Mouse (Mus musculus) ES-E14 (cell line): ENCODE data around the gene Lrmp. TPM values are rescaled to one million over a fixed set of nuclear protein-coding genes. Genes with fewer than 3 reads are reported as not detected.
A peak's percentile ranks its signal among the peaks of the same experiment; 100 is the strongest.

Experiments
- DNase-seq: peaks from one replicate; pipeline ENCODE4 v3.0.0-alpha.2; 2013; ENCODE audit warnings: low read depth, low spot score
- H3K27ac ChIP-seq: 2 replicates; pipeline ENCODE4 v1.5.1; 2012; ENCODE audit warnings: low read depth, mild to moderate bottlenecking, low read length, moderate library complexity, mixed read lengths; ENCODE audit not compliant: poor library complexity, insufficient read depth, severe bottlenecking
- H3K36me3 ChIP-seq: 2 replicates; pipeline ENCODE4 v1.6.1; 2012; ENCODE audit warnings: mild to moderate bottlenecking, low read length, moderate library complexity, mixed read lengths; ENCODE audit not compliant: control insufficient read depth, poor library complexity, insufficient read depth, severe bottlenecking
- H3K4me1 ChIP-seq, 2 experiments: fragments of 150-350 bp in 1 of 2; sonication (generic) in 1 of 2; 2 replicates each; pipeline ENCODE4 v1.6.1; 2012; ENCODE audit warnings: low read length in 2 of 2, mild to moderate bottlenecking in 1 of 2, mixed read lengths in 1 of 2; ENCODE audit not compliant: control insufficient read depth in 2 of 2, insufficient read depth in 2 of 2, poor library complexity in 1 of 2
- H3K4me3 ChIP-seq, 2 experiments: fragments of 150-350 bp in 1 of 2; sonication (generic) in 1 of 2; 2 replicates each; pipeline ENCODE4 v1.5.1; 2012; ENCODE audit warnings: low read length in 2 of 2, low read depth in 1 of 2, mild to moderate bottlenecking in 1 of 2, mixed read lengths in 1 of 2; ENCODE audit not compliant: insufficient read depth in 1 of 2, poor library complexity in 1 of 2, severe bottlenecking in 1 of 2
- H3K9ac ChIP-seq: 2 replicates; pipeline ENCODE4 v1.6.1; 2012; ENCODE audit warnings: low read depth, mild to moderate bottlenecking, low read length, mixed read lengths; ENCODE audit not compliant: poor library complexity, insufficient read depth, severe bottlenecking
- H3K9me3 ChIP-seq: fragments of 150-350 bp; sonication (generic); 2 replicates; pipeline ENCODE4 v1.6.1; 2012; ENCODE audit warnings: low read depth, mild to moderate bottlenecking, low read length; ENCODE audit not compliant: control insufficient read depth, insufficient read depth
- CHD2 ChIP-seq: IDR thresholded peaks from 2 replicates; pipeline ENCODE4 v1.6.1; 2014; ENCODE audit warnings: mild to moderate bottlenecking, low read depth, low read length, inconsistent platforms
- HCFC1 ChIP-seq: IDR thresholded peaks from 2 replicates; pipeline ENCODE4 v1.6.1; 2012; ENCODE audit warnings: low read length, inconsistent platforms, borderline replicate concordance; ENCODE audit not compliant: insufficient read depth
- MAFK ChIP-seq: IDR thresholded peaks from 2 replicates; pipeline ENCODE4 v1.6.1; 2014; ENCODE audit warnings: mild to moderate bottlenecking, low read depth, low read length, inconsistent platforms; ENCODE audit not compliant: insufficient read depth
- ZC3H11A ChIP-seq: IDR thresholded peaks from 2 replicates; pipeline ENCODE4 v1.6.1; 2012; ENCODE audit warnings: low read depth, mild to moderate bottlenecking, inconsistent platforms, low read length, borderline replicate concordance
- ZNF384 ChIP-seq: IDR thresholded peaks from 2 replicates; pipeline ENCODE4 v1.6.1; 2012; ENCODE audit warnings: low read depth, low read length, inconsistent platforms
- in situ Hi-C, 2 experiments: fragments of 600-800 bp; cut with MboI; formaldehyde crosslinking; loops; one replicate each; pipeline ENCODE4 v1.15.1; 2025; ENCODE audit warnings: low sequenced_read_pairs in 2 of 2, inconsistent platforms in 1 of 2; ENCODE audit not compliant: unreplicated experiment in 2 of 2
- total RNA-seq: library from RNA; depleted of rRNA; stranded (reverse); fragments of 300-350 nt; gene quantifications from 2 replicates; pipeline ENCODE4 v1.2.3, GENCODE M21; 2012

Gene Lrmp
- total RNA-seq, 1 experiment, result 10.4 TPM

DNA sequence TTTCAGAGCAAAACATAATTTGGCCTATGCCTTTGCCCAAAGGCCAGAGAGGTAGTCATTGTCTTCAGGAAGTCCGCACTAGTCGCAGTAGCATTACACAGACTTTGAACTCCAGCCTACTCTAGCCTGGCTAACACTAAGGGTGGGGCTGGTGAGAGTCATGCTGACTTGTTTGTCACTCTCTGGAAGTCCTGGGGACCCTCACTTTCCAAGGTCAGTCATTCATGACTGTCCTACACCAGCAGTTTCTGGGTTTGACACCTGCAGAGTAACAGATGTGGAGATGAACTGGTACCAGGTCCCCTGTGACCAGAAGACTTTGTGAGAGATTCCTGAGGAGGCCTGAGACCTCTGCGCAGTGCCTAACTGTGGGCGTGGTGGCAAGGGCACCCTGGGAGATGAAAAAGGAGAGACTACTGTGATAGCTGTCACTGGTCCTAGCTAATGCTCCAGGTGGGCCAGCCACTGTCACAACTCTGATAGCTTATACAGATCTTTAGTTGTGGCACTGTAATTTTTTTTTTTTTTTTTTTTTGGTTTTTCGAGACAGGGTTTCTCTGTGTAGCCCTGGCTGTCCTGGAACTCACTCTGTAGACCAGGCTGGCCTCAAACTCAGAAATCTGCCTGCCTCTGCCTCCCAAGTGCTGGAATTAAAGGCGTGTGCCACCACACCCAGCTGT lies 9.2 kb upstream of the Lrmp start:
- Histone ChIP-seq H3K27ac (no peak overlapping the region), H3K4me3 (no peak overlapping the region), H3K4me1 (peaks cover 0 to 7% of the 10 kb centered on the region in 2 experiments; a peak in 1 of 4 replicates), H3K9me3 (no peaks in the 10 kb centered on the region), H3K9ac (no peak overlapping the region), H3K36me3 (no peaks in the 10 kb centered on the region)
- no peak for TF ChIP-seq ZC3H11A
- TF ChIP-seq ZNF384, result peak; percentile 78
- no peak for DNase-seq
- in situ Hi-C loops, result no loop called here

DNA sequence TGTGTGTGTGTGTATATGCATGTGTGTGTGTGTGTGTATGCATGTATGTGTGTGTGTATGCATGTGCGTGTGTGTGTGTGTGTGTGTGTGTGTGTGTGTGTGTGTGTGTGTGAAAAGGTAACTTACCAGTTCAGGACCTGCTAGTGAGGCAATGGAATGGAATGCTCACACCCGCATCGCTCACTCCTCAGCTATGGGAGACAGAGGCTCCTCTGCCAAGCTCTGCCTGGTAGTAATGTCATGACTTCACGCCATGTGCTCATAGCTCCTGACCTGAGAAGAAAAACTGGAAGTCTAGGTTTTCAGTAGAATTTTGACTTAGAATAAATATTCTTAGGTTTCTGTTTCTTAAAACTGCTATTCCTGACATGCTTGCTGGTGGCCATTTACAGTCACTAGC lies 4.7 kb upstream of the Lrmp start:
- Histone ChIP-seq H3K9me3 (no peaks in the 10 kb centered on the region), H3K27ac (no peak overlapping the region), H3K4me3 (no peak overlapping the region), H3K9ac (no peak overlapping the region), H3K36me3 (no peaks in the 10 kb centered on the region), H3K4me1 (peaks cover 0 to 6% of the 10 kb centered on the region in 2 experiments; a peak in 1 of 4 replicates)
- DNase-seq, result no peak
- in situ Hi-C loops, result no loop called here
- TF ChIP-seq CHD2 (no peak), MAFK (no peak), ZNF384 (no peak), HCFC1 (no peak), ZC3H11A (no peak)

DNA sequence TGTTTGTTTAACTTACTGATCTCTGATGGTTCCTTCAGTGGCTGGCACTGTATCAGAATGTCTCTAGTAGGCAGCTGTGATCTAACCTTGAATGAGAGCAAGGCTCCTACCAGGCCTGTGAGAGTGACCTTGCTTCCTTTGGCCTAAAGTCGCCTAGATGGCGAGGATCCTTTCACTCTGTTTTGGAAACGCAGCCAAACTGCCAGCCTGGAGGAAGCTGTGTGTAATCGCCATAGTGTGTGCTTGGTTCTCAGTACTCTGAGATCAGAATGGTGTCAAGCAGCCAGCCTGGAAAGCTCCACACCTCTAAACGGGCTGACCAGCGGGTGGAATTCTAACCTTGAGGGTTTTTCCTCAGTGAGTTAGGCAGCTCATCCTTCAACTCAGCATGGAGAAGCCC lies 2.6 kb upstream of the Lrmp start:
- Histone ChIP-seq H3K9me3 (no peaks in the 10 kb centered on the region), H3K9ac (no peak overlapping the region), H3K4me3 (no peak overlapping the region), H3K36me3 (no peaks in the 10 kb centered on the region), H3K27ac (no peak overlapping the region), H3K4me1 (peaks cover 0 to 8% of the 10 kb centered on the region in 2 experiments; a peak in 2 of 4 replicates)
- no peak for DNase-seq
- in situ Hi-C loops, result no loop called here
- TF ChIP-seq MAFK, result no peak
- no peak for TF ChIP-seq CHD2
- TF ChIP-seq HCFC1, result no peak
- no peak for TF ChIP-seq ZC3H11A
- TF ChIP-seq ZNF384, result no peak

DNA sequence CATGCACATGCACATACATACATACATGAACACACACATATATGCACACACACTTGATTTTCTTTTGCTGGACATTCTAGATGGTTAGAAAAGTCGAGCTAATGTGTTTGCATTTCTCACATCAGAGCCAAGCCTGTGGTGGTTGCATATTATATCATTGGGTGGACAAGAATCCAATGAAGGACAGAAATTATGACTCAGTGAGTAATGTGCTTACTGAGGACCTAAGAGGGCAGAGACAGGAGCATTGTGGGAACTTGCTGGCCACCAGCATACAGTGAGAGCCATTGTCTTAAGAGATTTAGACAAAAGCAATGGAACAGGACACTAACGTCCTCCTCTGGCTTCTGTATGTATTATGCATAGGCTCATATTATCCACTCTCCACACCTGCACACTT lies 892 bp upstream of the Lrmp start:
- DNase-seq, result no peak
- Histone ChIP-seq H3K4me3 (no peak overlapping the region), H3K27ac (no peak overlapping the region), H3K4me1 (peaks cover 0 to 8% of the 10 kb centered on the region in 2 experiments; a peak in 2 of 4 replicates), H3K36me3 (no peaks in the 10 kb centered on the region), H3K9ac (no peak overlapping the region), H3K9me3 (no peaks in the 10 kb centered on the region)
- TF ChIP-seq HCFC1 (no peak), ZC3H11A (no peak), MAFK (no peak), ZNF384 (no peak), CHD2 (no peak)
- in situ Hi-C loops, result no loop called here

DNA sequence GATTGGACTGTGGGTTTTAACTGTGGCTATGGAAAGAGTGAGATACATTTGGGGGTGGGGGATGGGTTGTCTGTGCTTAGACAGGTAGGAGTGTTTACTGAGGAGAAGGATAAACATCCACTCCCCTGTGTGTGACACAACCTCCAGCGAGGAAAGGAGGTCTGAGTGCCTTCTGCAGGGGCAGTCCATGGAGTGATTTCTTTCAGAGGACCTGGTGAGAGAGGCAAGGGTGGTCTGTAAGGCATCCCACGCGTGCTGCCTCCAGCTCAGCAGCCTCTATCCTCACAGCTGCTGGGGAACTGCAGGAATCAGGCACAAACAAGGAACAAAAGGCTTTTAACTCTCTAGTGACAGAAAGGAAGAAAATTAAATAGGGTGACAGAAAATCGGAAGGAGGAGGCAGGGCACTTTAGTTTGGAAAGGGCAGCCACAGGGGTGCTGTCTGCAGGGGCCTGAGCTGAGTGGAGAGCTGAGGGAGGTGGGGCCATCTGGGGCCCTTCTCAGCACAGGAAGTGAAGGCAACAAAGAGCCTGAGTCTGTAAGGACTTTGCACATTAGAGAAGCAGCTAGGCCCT lies 732 bp downstream of the Lrmp start:
- TF ChIP-seq ZNF384 (no peak), CHD2 (no peak)
- Histone ChIP-seq H3K4me1 (peaks cover 2 to 14% of the 10 kb centered on the region in 2 experiments; a peak in 3 of 4 replicates), H3K4me3 (0 out of 4 replicates have a peak overlapping the region, but pooled peaks of 1 of the 2 experiments have one; percentile 2), H3K27ac (peak overlapping the region; percentile 36; the same call in 1 of the 2 replicates), H3K9me3 (no peaks in the 10 kb centered on the region), H3K36me3 (no peaks in the 10 kb centered on the region), H3K9ac (peak overlapping the region; percentile 45; the same call in 1 of the 2 replicates)
- DNase-seq, result no peak
- in situ Hi-C loops, result no loop called here
